Mouse (Mus musculus): ENCODE results near the gene Morn5.

GRCm38 (mm10) chr2:36089190-36089589 is 39.9 kb downstream of the Morn5 start:
- no peak for TF ChIP-seq CTCF (IDR thresholded peaks at IDR 0.05; ENCODE audit: borderline replicate concordance, insufficient read depth, low read depth, low read length)
- TF ChIP-seq POLR2A (IDR thresholded peaks at IDR 0.05; ENCODE audit: borderline replicate concordance, insufficient read depth, low read length) = no peak
